Mouse (Mus musculus): ENCODE results near the gene Gm6588. TPM values are rescaled to one million over a fixed set of nuclear protein-coding genes. Genes with fewer than 3 reads are reported as not detected.
A peak's percentile ranks its signal among the peaks of the same experiment; 100 is the strongest.
"Not testable (repeated sequence)": the region's sequence is repeated elsewhere in the genome, so short reads cannot be mapped to it uniquely, and the experiment has no call there.

Gm6588 gene
- total RNA-seq (2021) = not detected

GRCm38 (mm10) chr5:112448747-112449440 is at the start of gene Gm6588:
Gm6588 (plus strand) TSS chr5:112449426.
- DNase-seq = no peak

- DNase-seq = no peak
Measured at GRCm38 (mm10) chr5:112402437-112402836, 46.8 kb upstream of the Gm6588 start.

GRCm38 (mm10) chr5:112406017-112406416 is 43.2 kb upstream of the Gm6588 start:
- no peak for DNase-seq

GRCm38 (mm10) chr5:112409274-112409673 is 40.0 kb upstream of the Gm6588 start:
- DNase-seq = no peak

- no peak for DNase-seq
Measured at GRCm38 (mm10) chr5:112411072-112411471, 38.2 kb upstream of the Gm6588 start.

GRCm38 (mm10) chr5:112411514-112412335 is 37.5 kb upstream of the Gm6588 start:
- DNase-seq = peak; percentile 61 to 62

GRCm38 (mm10) chr5:112412781-112413180 is 36.4 kb upstream of the Gm6588 start:
- not testable (repeated sequence) for DNase-seq

GRCm38 (mm10) chr5:112416673-112417072 is 32.6 kb upstream of the Gm6588 start:
- no peak for DNase-seq

- no peak for DNase-seq
Measured at GRCm38 (mm10) chr5:112418023-112418422, 31.2 kb upstream of the Gm6588 start.

GRCm38 (mm10) chr5:112419535-112419934 is 29.7 kb upstream of the Gm6588 start:
- DNase-seq = no peak

GRCm38 (mm10) chr5:112426635-112427034 is 22.6 kb upstream of the Gm6588 start:
- no peak for DNase-seq

GRCm38 (mm10) chr5:112427283-112427682 is 21.9 kb upstream of the Gm6588 start:
- peak in 1 of 2 experiments; percentile 57 for DNase-seq

GRCm38 (mm10) chr5:112428944-112429343 is 20.3 kb upstream of the Gm6588 start:
- peak; percentile 69 to 76 for DNase-seq

- no peak for DNase-seq
Measured at GRCm38 (mm10) chr5:112431120-112431775, 18.0 kb upstream of the Gm6588 start.

GRCm38 (mm10) chr5:112432033-112432432 is 17.2 kb upstream of the Gm6588 start:
- peak; percentile 56 to 61 for DNase-seq

GRCm38 (mm10) chr5:112433004-112433403 is 16.2 kb upstream of the Gm6588 start:
- peak; percentile 80 to 83 for DNase-seq

GRCm38 (mm10) chr5:112438535-112438934 is 10.7 kb upstream of the Gm6588 start:
- DNase-seq = no peak

- no peak for DNase-seq
Measured at GRCm38 (mm10) chr5:112453088-112453487, 3.9 kb downstream of the Gm6588 start.

- no peak for DNase-seq
Measured at GRCm38 (mm10) chr5:112454966-112455555, 5.8 kb downstream of the Gm6588 start.

- no peak for DNase-seq
Measured at GRCm38 (mm10) chr5:112459903-112460302, 10.7 kb downstream of the Gm6588 start.

GRCm38 (mm10) chr5:112466331-112466730 is 17.1 kb downstream of the Gm6588 start:
- DNase-seq = no peak

GRCm38 (mm10) chr5:112468986-112469581 is 19.9 kb downstream of the Gm6588 start:
- DNase-seq = no peak
